Mouse (Mus musculus): ENCODE measurements around the gene D1Ertd622e. TPM values are rescaled to one million over a fixed set of nuclear protein-coding genes. Genes with fewer than 3 reads are reported as not detected.

D1Ertd622e gene
- polyA plus RNA-seq, 1 experiment, result 5.2 TPM

GRCm38 (mm10) chr1:97570814-97571213 is 91.1 kb downstream of the D1Ertd622e start:
- no peak for TF ChIP-seq GATA1 (IDR thresholded peaks at IDR 0.05; ENCODE audit: low read length)

GRCm38 (mm10) chr1:97567956-97568355 is 93.9 kb downstream of the D1Ertd622e start:
- TF ChIP-seq GATA1 (IDR thresholded peaks at IDR 0.05; ENCODE audit: low read length), result no peak

- TF ChIP-seq GATA1 (IDR thresholded peaks at IDR 0.05; ENCODE audit: low read length), result no peak
Measured at GRCm38 (mm10) chr1:97564641-97565040, 97.2 kb downstream of the D1Ertd622e start.

GRCm38 (mm10) chr1:97562867-97563266 is 99.0 kb downstream of the D1Ertd622e start:
- TF ChIP-seq GATA1 (IDR thresholded peaks at IDR 0.05; ENCODE audit: low read length), result no peak

Other genes starting within 250 kb of the D1Ertd622e start
- 2.1 TPM in 2 replicates for gene Gin1, start 108.1 kb upstream of the D1Ertd622e start, polyA plus RNA-seq (2012)
- gene Ppip5k2, start 108.3 kb upstream of the D1Ertd622e start, polyA plus RNA-seq (2012), result 6.4 and 7.9 TPM in 2 replicates